Mouse (Mus musculus): ENCODE data around the gene Tmsb4x. TPM values are rescaled to one million over a fixed set of nuclear protein-coding genes. Genes with fewer than 3 reads are reported as not detected.

The Tmsb4x gene
- polyA plus RNA-seq, 1 experiment: 1,421 TPM

GRCm38 (mm10) chrX:167205813-167206520 is 3.1 kb downstream of the Tmsb4x start:
- TF ChIP-seq FOSL1 (IDR thresholded peaks at IDR 0.05; ENCODE audit: insufficient read depth, low read length, poor library complexity, severe bottlenecking) (no peak), MYOD1 (IDR thresholded peaks at IDR 0.05; ENCODE audit: control insufficient read depth, insufficient read length, low read depth) (no peak)
- no peaks in the 10 kb centered on the region for H3K27me3 ChIP-seq (ENCODE audit: control insufficient read depth, insufficient read depth, insufficient read length)
- peaks cover 8% of the 10 kb centered on the region for H3K79me3 ChIP-seq (ENCODE audit: low read depth)
- no peak overlapping the region for H3K4me3 ChIP-seq (ENCODE audit: insufficient read depth, poor library complexity, severe bottlenecking)
- H3K36me3 ChIP-seq (ENCODE audit: control insufficient read depth, insufficient read depth): peaks cover 4% of the 10 kb centered on the region
- peaks cover 13% of the 10 kb centered on the region for H3K79me2 ChIP-seq (ENCODE audit: control insufficient read depth, insufficient read depth)
- no peak overlapping the region for H3ac ChIP-seq (ENCODE audit: control insufficient read depth, insufficient read length, low read depth)

- H3K36me3 ChIP-seq (ENCODE audit: control insufficient read depth, insufficient read depth): no peaks in the 10 kb centered on the region
- no peaks in the 10 kb centered on the region for H3K79me3 ChIP-seq (ENCODE audit: low read depth)
- TF ChIP-seq MAX (IDR thresholded peaks at IDR 0.05) (no peak), USF1 (IDR thresholded peaks at IDR 0.05; ENCODE audit: low read depth) (no peak), CTCF (IDR thresholded peaks at IDR 0.05; ENCODE audit: control insufficient read depth, insufficient read depth, insufficient read length) (no peak), FOSL1 (IDR thresholded peaks at IDR 0.05; ENCODE audit: insufficient read depth, low read length, poor library complexity, severe bottlenecking) (no peak), MYOG (IDR thresholded peaks at IDR 0.05; ENCODE audit: control insufficient read depth, extremely low read depth, insufficient read length) (no peak), CEBPB (IDR thresholded peaks at IDR 0.05; ENCODE audit: low read depth) (no peak), MYOD1 (IDR thresholded peaks at IDR 0.05; ENCODE audit: control insufficient read depth, insufficient read length, low read depth) (no peak)
- H3ac ChIP-seq (ENCODE audit: control insufficient read depth, insufficient read length, low read depth): no peak overlapping the region
- no peaks in the 10 kb centered on the region for H3K79me2 ChIP-seq (ENCODE audit: control insufficient read depth, insufficient read depth)
- H3K27me3 ChIP-seq (ENCODE audit: control insufficient read depth, insufficient read depth, insufficient read length): no peaks in the 10 kb centered on the region
- H3K4me3 ChIP-seq (ENCODE audit: insufficient read depth, poor library complexity, severe bottlenecking): no peak overlapping the region
Observed at GRCm38 (mm10) chrX:167201365-167201764, 7.8 kb downstream of the Tmsb4x start.

GRCm38 (mm10) chrX:167195228-167195649 is 13.9 kb downstream of the Tmsb4x start:
- TF ChIP-seq CTCF (IDR thresholded peaks at IDR 0.05; ENCODE audit: control insufficient read depth, insufficient read depth, insufficient read length) (no peak), USF1 (IDR thresholded peaks at IDR 0.05; ENCODE audit: low read depth) (no peak), CEBPB (IDR thresholded peaks at IDR 0.05; ENCODE audit: low read depth) (no peak), FOSL1 (IDR thresholded peaks at IDR 0.05; ENCODE audit: insufficient read depth, low read length, poor library complexity, severe bottlenecking) (no peak), MYOG (IDR thresholded peaks at IDR 0.05; ENCODE audit: control insufficient read depth, extremely low read depth, insufficient read length) (no peak)
- Histone ChIP-seq H3K4me3 (ENCODE audit: insufficient read depth, poor library complexity, severe bottlenecking) (no peak overlapping the region), H3K36me3 (ENCODE audit: control insufficient read depth, insufficient read depth) (no peaks in the 10 kb centered on the region), H3ac (ENCODE audit: control insufficient read depth, insufficient read length, low read depth) (no peak overlapping the region), H3K79me2 (ENCODE audit: control insufficient read depth, insufficient read depth) (no peaks in the 10 kb centered on the region), H3K79me3 (ENCODE audit: low read depth) (no peaks in the 10 kb centered on the region), H3K27me3 (ENCODE audit: control insufficient read depth, insufficient read depth, insufficient read length) (no peaks in the 10 kb centered on the region)

GRCm38 (mm10) chrX:167186306-167186705 is 22.8 kb downstream of the Tmsb4x start:
- H3K27me3 ChIP-seq (ENCODE audit: control insufficient read depth, insufficient read depth, insufficient read length): no peaks in the 10 kb centered on the region
- H3K79me2 ChIP-seq (ENCODE audit: control insufficient read depth, insufficient read depth): no peaks in the 10 kb centered on the region
- no peak overlapping the region for H3K4me3 ChIP-seq (ENCODE audit: insufficient read depth, poor library complexity, severe bottlenecking)
- no peak for TF ChIP-seq MAX (IDR thresholded peaks at IDR 0.05)
- no peak for TF ChIP-seq MYOD1 (IDR thresholded peaks at IDR 0.05; ENCODE audit: control insufficient read depth, insufficient read length, low read depth)
- no peak for TF ChIP-seq USF1 (IDR thresholded peaks at IDR 0.05; ENCODE audit: low read depth)
- TF ChIP-seq CTCF (IDR thresholded peaks at IDR 0.05; ENCODE audit: control insufficient read depth, insufficient read depth, insufficient read length): no peak
- no peak for TF ChIP-seq MYOG (IDR thresholded peaks at IDR 0.05; ENCODE audit: control insufficient read depth, extremely low read depth, insufficient read length)
- no peak for TF ChIP-seq FOSL1 (IDR thresholded peaks at IDR 0.05; ENCODE audit: insufficient read depth, low read length, poor library complexity, severe bottlenecking)
- no peak for TF ChIP-seq CEBPB (IDR thresholded peaks at IDR 0.05; ENCODE audit: low read depth)
- H3K36me3 ChIP-seq (ENCODE audit: control insufficient read depth, insufficient read depth): no peaks in the 10 kb centered on the region
- H3ac ChIP-seq (ENCODE audit: control insufficient read depth, insufficient read length, low read depth): no peak overlapping the region
- H3K79me3 ChIP-seq (ENCODE audit: low read depth): no peaks in the 10 kb centered on the region

- no peaks in the 10 kb centered on the region for H3K36me3 ChIP-seq (ENCODE audit: control insufficient read depth, insufficient read depth)
- H3K79me2 ChIP-seq (ENCODE audit: control insufficient read depth, insufficient read depth): no peaks in the 10 kb centered on the region
- TF ChIP-seq MYOG (IDR thresholded peaks at IDR 0.05; ENCODE audit: control insufficient read depth, extremely low read depth, insufficient read length) (no peak), MAX (IDR thresholded peaks at IDR 0.05) (no peak), CTCF (IDR thresholded peaks at IDR 0.05; ENCODE audit: control insufficient read depth, insufficient read depth, insufficient read length) (no peak), CEBPB (IDR thresholded peaks at IDR 0.05; ENCODE audit: low read depth) (no peak), MYOD1 (IDR thresholded peaks at IDR 0.05; ENCODE audit: control insufficient read depth, insufficient read length, low read depth) (no peak), USF1 (IDR thresholded peaks at IDR 0.05; ENCODE audit: low read depth) (no peak), FOSL1 (IDR thresholded peaks at IDR 0.05; ENCODE audit: insufficient read depth, low read length, poor library complexity, severe bottlenecking) (no peak)
- H3K4me3 ChIP-seq (ENCODE audit: insufficient read depth, poor library complexity, severe bottlenecking): no peak overlapping the region
- no peaks in the 10 kb centered on the region for H3K27me3 ChIP-seq (ENCODE audit: control insufficient read depth, insufficient read depth, insufficient read length)
- no peaks in the 10 kb centered on the region for H3K79me3 ChIP-seq (ENCODE audit: low read depth)
- no peak overlapping the region for H3ac ChIP-seq (ENCODE audit: control insufficient read depth, insufficient read length, low read depth)
Observed at GRCm38 (mm10) chrX:167183535-167183934, 25.6 kb downstream of the Tmsb4x start.

- Histone ChIP-seq H3K27me3 (ENCODE audit: control insufficient read depth, insufficient read depth, insufficient read length) (no peaks in the 10 kb centered on the region), H3K4me3 (ENCODE audit: insufficient read depth, poor library complexity, severe bottlenecking) (no peak overlapping the region), H3K36me3 (ENCODE audit: control insufficient read depth, insufficient read depth) (no peaks in the 10 kb centered on the region), H3ac (ENCODE audit: control insufficient read depth, insufficient read length, low read depth) (no peak overlapping the region), H3K79me2 (ENCODE audit: control insufficient read depth, insufficient read depth) (no peaks in the 10 kb centered on the region), H3K79me3 (ENCODE audit: low read depth) (no peaks in the 10 kb centered on the region)
- no peak for TF ChIP-seq CTCF (IDR thresholded peaks at IDR 0.05; ENCODE audit: control insufficient read depth, insufficient read depth, insufficient read length)
- TF ChIP-seq MYOD1 (IDR thresholded peaks at IDR 0.05; ENCODE audit: control insufficient read depth, insufficient read length, low read depth): no peak
- TF ChIP-seq MYOG (IDR thresholded peaks at IDR 0.05; ENCODE audit: control insufficient read depth, extremely low read depth, insufficient read length): no peak
- TF ChIP-seq USF1 (IDR thresholded peaks at IDR 0.05; ENCODE audit: low read depth): no peak
Observed at GRCm38 (mm10) chrX:167182411-167182810, 26.7 kb downstream of the Tmsb4x start.

Measured in C2C12 (cell line).